Mouse (Mus musculus) gastrocnemius, postnatal 14 days (tissue): ENCODE measurements at regions not wholly inside any gene's neighbourhood (a gene's known extent, or its start where the extent isn't known, plus 50 kb on each side); places are given as distances from the start of the nearest gene placed in this dataset.
"Not testable (repeated sequence)": the region's sequence is repeated elsewhere in the genome, so short reads cannot be mapped to it uniquely, and the experiment has no call there.

Experiments used
- DNase-seq: peaks from one replicate; pipeline ENCODE4 v3.0.0; 2021; ENCODE audit warnings: mixed read lengths
- intact Hi-C: fragments of 180-260 bp; cut with DNase I; formaldehyde crosslinking; loops from one replicate; pipeline ENCODE4 v1.15.1; 2025; ENCODE audit warnings: low total_unique reads

DNA sequence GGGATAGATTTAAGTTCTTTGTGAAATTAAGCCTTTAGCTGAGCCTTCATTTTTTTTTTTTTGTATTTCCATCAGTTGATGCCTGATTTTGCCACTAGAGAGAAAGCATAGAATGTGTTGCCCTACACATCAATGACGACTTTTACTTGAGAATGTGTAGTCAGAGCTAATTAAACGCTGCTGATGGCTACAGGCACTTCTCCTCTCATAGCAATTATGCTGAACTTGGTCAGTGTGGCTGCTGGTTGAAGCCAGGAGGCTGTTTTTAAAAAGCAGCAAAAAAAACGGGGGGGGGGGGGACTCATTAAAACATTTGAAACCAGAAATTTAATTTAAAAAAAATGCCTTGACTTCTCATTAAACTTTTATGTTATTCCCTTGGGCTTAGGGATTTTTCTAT is 324.4 kb upstream of the Nectin3 start:
- intact Hi-C loops, result no loop called here
- DNase-seq, result no peak

DNA sequence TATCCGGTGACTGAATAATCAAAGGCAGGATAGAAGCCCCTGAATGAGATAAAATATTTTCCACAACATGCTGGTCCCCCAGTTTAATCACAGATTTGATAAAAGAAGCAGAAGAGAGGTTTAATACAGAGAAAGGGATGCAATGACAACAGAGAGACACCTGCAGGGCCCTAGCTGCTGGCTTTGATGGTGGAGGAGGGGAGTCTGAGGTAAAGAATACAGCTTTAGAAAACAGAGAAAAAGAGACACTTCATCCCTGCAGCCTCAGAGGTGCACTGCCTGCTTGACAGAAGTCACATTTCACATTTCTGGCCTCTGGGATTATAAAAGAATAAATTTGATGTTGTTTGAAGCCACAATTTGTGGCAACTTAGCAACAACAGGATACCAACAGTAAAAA is 319.9 kb upstream of the Nectin3 start:
- DNase-seq, result no peak

DNA sequence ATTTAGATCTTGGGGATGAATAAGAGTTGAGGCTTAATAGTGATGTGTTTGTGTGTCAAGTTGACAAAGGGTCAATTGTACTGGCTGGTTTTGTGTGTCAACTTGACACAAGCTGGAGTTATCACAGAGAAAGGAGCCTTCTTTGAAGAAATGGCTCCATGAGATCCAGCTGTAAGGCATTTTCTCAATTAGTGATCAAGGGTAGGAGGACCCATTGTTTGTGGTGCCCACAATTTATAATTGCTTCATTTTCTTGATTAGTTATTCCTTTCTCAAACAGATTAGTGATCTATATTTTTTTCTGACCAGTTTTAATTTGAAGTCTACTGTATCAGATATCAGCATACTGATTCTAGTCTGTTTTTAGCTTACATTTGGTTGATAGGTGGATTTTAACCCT is 313.5 kb upstream of the Nectin3 start:
- DNase-seq, intact Hi-C loops: not testable (repeated sequence)

More for the DNA sequence above, 319.9 kb upstream of the Nectin3 start:
- intact Hi-C loops, result no loop called here

DNA sequence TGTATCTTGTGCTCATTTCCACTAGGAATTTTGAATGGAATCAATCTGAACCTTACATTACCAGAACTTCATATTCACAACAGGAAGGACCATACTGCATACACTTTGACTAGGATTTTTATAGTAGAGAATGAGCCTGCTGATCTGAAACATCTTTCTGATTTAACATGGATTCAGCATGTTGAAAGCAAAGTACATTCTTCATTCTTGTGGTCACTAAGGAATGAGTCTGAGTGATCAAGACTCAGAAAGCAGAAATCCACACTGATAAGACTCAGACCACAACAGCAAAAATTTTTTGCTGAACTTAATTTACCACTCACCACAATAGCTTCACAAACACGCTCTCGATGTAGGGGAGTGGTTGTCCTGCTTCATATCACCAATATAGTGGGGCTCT is 309.2 kb upstream of the Nectin3 start:
- DNase-seq, result no peak
- intact Hi-C loops, result no loop called here

DNA sequence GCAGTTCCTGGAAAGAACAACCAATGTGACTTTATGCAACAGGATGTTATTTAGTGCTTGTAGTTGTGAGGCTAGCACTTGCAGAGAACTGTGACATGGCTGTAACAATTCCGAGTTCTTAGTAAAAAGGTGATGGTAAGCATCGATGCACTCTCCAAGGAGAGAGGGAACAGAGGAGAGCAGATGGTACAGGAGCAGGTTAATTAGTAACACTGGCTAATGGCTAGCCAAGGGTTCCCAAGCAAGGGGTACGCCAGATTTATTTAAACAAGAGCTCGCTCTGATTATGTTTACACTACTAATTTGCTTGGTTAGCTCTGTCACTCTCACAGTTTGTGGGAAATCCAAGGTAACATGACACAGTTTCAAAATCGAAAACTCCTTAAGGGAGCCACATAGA is 278.0 kb upstream of the Nectin3 start:
- DNase-seq, result no peak
- intact Hi-C loops, result no loop called here

DNA sequence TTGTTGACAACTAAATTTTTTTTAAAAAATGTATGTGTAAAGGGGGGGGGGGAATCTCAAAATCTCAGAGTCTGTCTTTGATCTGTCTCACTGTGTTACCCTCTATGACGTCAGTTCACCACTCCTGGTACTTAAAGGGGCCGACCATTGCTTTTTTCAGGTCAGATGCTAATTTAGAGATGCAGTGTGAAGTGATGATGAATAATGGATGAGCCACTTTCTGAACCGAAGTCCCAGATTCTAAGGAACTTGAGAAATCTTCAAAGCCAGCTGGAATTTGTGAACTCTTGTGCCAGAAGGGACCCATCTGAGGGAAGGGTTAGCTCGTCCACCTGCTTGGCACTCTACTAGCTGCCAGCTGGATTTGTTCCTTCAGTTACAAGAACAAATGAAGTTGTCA is 271.1 kb upstream of the Nectin3 start:
- no peak for DNase-seq
- intact Hi-C loops, result no loop called here

DNA sequence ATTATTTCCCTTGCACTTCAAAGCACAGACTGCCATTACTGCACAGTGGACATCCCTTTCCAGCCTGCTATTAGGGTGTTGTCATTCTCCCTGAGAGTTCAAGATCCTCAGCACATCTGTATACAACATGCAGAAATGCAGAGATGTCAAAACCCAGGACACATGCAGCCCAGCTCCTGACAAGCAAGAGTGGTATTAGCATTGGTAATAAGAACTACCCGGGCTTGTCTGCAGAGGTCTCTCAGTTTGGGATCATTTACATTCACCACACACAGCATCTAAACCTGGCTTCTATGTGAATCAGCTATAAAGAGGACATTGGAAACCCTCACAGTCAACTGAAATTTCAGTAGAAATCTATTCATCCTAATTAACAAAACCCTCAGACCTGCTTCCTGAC is 270.1 kb upstream of the Nectin3 start:
- intact Hi-C loops, result no loop called here
- no peak for DNase-seq

DNA sequence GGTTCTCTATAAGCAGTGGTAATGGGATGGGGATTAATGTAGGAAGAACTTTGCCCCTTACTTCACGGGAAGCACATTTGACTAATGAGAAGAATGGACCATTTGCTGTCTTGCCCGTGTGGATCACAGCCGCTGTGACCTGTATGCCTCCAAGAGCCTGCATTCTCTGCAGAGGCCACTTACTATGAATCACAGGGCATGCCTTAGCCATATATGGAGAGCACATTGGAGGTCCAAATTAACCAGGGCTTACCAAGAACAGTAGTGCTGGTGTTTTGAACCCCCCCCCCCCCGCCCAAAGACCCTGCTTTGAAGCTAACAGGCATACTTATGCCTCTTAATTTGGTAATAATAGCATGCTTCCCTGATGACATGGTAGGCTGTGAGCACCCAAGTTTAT is 236.8 kb upstream of the Nectin3 start:
- intact Hi-C loops, result no loop called here
- no peak for DNase-seq

DNA sequence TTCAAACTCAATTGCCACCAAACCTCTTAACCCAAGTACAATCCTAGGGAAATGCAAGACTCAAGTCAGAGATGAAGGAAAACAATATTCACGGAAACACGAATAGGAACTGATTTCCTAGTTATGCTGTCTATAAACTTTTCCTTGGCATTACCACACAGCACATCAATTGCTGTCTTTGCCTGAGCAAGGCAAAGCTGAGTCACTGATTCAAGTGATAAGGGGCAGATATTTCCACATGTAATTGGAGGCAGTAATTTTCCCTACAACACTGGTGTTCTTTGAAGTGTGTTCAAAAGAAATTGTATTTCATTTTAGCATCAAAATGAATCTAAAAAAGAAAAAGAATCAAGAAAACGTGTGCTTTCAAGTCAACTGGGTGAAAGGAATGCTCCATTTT is 230.1 kb upstream of the Nectin3 start:
- no peak for DNase-seq
- intact Hi-C loops, result no loop called here

DNA sequence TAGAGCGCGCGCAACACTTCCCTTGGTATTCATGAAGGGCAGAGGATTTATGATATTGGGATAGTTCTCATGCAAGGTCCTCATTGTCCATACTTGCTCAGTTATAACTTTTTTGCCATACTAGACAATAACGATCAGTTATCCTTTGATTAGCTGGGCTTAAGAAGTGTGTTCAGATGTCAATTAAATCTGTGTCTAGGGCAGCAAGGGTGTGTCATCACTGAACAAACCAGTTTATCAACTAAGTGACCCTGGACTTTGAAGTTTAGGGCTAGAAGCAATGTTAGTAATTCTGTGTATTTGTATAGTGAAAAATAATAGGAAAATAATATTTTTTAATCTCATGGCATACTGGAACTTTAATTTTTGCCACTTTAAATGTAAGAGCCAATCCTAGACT is 225.3 kb upstream of the Nectin3 start:
- DNase-seq, result no peak
- intact Hi-C loops, result no loop called here

DNA sequence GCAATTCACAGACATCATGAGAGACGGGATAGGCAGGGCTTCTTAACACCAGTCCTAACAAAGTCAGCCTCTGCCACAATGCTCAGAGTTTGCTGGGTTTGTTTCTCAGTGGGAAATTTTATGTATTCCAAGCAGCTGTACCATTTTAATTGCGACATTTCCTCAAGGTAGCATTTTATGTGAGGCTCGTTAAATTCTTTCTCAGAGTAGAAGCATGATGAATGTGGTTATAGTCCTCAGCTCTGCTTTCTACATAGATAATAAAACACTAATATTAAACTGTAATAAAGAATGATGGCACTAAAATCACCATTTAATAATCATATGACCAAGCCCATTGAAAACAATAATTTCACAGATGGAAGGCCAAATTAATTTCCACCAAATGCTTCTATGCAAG is 181.5 kb upstream of the Nectin3 start:
- intact Hi-C loops, result no loop called here
- DNase-seq, result no peak

DNA sequence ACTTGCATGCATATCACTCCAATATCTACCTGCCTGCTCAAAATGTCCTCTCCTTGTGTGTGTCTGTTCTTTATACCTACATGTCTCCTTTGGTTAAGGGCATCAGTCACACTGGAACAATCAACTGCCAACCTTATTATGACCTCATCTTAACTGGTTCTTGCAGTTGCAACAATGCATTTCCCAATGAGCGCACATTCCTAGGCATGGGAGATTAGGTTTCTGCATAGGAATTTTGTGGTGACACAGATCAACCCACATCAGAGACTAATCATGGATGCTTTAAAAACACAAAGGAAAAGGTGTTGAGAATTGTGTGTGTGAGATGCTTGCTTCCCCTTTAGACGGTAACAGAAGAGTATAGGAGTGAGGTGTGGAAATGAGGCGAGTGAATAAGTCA is 171.3 kb upstream of the Nectin3 start:
- no peak for DNase-seq
- intact Hi-C loops, result no loop called here

DNA sequence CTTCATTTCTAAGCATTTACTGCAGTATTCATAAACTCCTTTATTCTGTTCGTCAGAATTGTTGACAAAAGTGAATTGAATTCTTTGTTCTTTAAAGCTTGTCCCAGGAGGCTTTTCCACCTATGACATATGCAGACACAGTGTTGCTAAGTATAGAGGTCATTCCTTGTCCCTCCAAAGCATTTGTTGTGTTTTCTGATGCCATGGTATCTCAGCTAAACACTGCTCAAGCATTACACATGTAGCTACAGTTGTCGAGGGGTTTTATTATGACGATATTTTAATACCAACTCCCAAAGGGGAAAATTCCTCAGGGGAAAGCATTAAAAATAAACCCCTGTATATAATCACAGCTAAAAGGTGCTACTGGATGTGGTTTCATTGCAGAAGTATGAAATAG is 167.2 kb upstream of the Nectin3 start:
- intact Hi-C loops, result no loop called here
- no peak for DNase-seq

DNA sequence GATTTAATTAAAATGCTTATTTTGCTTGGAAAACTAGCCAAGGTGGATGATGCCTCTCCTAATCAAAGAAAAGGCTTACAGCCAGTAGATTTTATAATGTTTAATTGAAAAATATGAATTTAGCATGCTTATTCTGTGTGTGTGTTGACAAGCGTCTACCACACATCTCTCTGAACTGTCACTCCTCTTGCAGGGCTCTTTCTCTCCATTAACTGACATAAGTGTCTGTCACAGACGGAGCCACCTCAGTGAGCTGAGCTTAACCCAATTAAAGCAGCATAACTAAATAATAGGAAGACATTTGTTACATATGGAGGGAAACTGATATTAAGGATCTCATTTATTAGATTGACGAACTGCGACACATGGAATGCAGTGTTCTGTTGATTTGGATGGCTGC is 164.7 kb upstream of the Nectin3 start:
- DNase-seq, result no peak
- intact Hi-C loops, result no loop called here

DNA sequence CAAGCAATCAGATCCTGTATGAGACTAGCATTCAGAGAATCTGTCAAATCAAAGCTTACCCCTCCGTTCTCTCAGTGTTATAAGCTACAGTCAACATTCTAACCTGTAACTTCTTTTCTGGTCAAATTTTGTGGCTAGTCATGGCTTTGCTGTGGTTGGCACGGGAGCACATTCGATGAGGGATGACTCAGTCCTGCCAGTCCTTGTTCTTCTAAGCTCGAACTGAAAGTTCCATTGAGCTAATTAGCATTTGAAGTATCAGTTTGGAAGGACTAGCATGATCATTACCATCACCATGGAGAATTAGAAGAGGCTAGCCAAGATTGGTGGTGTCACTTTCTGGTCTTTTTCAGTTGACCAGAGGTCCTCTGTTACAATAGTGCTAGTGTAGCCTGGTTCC is 156.7 kb upstream of the Nectin3 start:
- DNase-seq, result no peak
- intact Hi-C loops, result no loop called here

DNA sequence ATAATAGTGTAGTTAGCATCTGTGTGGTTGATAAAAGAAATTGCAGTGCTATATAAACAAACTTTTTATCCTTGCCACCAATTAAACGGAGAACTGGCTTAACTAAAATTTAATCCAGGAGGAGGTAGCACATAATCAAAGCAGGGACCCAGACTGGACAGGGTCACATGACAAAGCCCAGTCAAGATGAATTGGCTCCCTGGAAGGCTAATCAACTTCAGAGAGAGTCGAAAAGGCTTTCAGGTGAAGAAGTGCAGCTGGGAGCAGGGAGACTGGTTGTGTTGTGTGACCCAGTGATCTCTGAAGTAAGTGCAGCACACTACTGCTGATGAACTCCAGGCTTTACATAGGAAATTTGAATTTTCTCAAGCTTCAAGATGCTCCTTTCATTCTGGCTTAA is 127.5 kb upstream of the Nectin3 start:
- intact Hi-C loops, result no loop called here
- no peak for DNase-seq

DNA sequence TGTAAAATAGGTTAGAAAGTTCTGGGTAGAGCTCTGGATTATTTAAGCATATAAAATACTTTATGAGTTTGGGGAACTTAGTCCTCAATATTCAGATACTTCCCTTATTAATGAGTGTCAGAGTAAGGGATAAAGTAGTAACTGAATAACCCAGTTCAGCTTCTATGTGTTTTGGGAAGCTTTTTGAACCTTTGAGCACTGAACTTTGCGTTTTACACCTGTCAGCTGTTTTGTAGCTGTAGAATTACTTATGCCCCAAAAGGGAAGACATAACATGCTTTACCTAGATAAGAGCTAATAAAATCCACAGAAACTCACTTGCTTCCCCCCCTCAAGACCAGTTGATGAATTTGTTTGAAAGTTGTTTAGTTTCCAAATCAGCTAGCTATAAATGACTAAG is 124.9 kb upstream of the Nectin3 start:
- intact Hi-C loops, result no loop called here

DNA sequence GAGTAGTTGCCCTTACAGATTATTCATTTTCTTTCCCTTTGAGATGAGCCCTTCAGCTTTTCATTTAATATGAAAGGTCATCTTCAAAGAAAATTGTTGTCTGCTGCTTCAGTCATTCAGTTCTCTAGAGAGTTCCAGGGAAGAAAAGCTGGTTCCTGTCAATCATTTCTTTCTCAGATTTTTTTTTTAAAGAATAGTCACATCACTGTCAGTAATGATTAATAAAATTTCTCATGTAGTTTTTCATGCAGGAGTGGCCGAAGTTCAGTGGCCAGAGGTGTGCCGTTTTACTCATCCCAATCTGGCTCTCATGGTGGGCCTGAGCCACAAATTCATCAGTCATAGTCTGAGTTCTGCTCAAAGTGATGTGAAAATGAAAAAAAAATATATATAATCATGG is 121.5 kb upstream of the Nectin3 start:
- DNase-seq, result no peak
- intact Hi-C loops, result no loop called here

More for the DNA sequence above, 124.9 kb upstream of the Nectin3 start:
- DNase-seq, result no peak

DNA sequence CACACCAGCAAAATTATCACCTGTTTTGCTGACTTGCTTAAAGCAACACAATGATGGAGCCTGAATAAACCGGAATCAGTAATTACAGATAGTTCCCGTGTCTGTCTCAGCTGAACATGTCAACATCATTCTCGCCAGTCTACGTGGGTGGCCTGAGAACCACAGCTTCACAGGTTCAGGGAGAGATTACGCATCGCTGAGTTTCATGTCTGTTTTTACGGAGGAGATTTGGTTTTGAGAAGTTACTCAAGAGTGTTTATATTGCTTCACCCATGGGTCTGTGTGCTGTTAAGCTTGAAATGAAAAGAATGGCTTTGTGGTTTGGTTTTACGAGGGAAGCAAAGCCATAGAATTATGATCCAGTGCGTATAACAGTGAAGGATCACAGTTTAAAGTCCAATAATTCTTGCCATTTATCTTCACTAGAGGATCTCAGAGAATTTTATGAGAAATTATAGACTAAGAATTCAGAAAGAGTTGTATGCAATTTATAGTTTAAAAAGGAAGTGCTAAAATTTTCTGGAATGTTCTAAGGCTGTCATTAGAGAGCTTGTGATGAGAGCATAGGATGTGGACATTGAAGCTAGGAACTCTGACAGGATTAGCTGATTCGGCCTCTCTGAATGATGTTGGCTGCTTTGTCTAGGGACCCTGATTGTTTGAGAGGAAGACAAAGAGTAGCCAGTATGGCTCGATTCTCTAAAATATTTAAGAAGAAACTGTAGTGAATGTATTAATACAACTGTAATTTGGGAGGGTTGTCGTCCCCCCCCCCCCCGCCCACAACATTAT is 119.4 kb upstream of the Nectin3 start:
- intact Hi-C loops, result no loop called here
- DNase-seq, result no peak

DNA sequence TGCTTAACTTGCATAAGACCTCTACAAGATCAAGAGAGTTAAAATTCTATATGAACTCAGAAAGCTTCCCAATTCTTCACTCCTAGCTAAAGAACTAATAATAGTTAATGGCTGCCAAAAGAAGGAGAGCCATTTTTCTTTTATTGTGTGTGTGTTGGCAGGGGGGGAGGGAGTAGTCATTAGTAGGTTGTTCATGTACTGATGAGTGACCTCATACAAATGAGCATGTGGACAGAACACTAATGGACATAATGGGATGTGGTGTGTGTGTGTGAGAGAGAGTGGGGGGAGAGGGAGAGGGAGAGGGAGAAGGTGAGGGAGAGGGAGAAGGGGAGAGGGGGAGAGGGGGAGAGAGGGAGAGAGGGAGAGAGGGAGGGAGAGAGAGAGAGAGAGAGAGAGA is 118.3 kb upstream of the Nectin3 start:
- no peak for DNase-seq
- intact Hi-C loops, result no loop called here

DNA sequence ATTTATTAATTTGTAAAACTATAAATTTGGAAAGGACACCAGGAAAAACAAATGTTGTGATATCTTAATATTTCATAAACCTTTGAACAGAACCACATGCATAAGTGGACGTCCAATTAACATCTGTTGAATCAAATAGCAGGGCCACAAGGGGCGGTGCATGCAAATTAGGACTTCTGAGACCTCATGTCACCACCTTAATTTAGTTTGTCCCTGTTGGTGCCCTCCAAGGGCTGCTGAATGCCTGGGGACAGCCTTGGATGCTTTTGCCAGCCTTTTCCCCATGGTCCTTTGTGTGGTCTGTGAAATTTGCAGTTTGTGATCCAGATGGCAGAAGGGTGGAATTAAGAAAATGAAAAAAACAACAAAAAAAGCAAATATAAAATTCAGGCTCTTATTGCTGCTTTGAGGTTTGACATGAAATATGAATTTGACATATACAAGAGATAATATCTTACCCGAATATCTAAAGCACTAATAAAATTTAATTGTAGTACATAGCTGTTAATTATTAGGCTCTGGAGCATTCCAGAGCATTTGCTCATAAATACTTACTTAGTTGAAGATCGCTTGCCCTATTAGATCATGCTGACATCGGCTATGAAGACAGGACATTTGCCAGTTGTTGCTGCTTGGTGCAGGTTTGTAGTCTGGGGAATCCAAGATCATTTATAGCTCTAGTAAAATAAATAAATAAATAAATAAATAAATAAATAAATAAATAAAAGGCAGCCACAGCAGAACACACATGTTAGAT is 114.9 kb upstream of the Nectin3 start:
- DNase-seq, result no peak
- intact Hi-C loops, result no loop called here

DNA sequence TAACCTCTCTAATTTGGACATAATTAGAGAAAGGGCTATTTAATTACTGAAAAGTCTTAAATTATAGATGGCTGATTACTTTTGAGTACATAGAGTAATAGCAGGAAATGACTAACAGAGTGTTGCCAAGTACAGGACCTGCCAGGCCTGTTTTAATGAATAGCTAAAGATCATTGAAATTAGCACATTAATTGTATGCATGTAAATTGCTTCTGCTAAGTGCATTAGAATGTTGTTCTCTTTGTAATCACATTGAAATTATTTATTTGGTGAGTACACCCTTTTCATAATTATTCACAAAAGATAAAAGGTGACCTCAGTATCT is 107.5 kb upstream of the Nectin3 start:
- intact Hi-C loops, result no loop called here
- DNase-seq, result no peak
